In the genomic region with DNA sequence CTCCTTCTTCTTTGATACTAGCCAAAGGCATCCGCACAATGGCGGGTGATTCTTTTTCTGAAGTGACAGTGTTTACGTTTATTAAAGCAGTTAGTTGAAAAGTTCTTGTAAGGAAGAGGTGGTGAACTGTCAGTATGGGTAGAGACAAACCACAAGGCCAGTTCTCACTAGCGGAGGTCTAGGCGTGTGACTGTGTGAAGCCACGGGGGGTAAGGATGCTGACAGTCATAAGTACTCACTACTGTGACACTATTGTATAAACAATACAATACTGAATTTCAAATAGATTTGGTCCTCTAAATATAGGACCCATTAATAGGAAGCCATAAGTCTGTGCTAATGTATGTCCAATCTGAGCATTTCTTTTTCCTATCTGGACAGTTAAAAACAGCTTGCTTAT, we compare ENCODE assay signal across 23 mouse cellular contexts.
DNase-seq lines count a peak whose midpoint lies in the region; ATAC-seq and TF ChIP-seq lines count a peak whose summit lies in the region.
"Had no signal": no experiment of that assay in that cellular context is flagged by ENCODE, and none has a peak within 500 bp of the region (broad histone marks: within the 10 kb centered on the region; RNA-seq: fewer than 3 reads in every experiment).

No protein-coding gene starts in this region.

- no peak overlapping the region for H3K4me3 ChIP-seq in heart, embryonic 13.5 days
- no peak overlapping the region for H3K4me3 ChIP-seq in heart, embryonic 16.5 days (ENCODE audit: low read length)
- no peak overlapping the region for H3K4me3 ChIP-seq in lung, embryonic 14.5 days (ENCODE audit: low read depth, low read length)
- H3K4me3 ChIP-seq in intestine, embryonic 16.5 days (ENCODE audit: low read length), result no peak overlapping the region
- H3K4me3 ChIP-seq: forebrain, embryonic 10.5 days; forebrain, embryonic 13.5 days; heart, embryonic 10.5 days; hindbrain, embryonic 12.5 days; hindbrain, embryonic 15.5 days had no signal

- peaks cover 55% of the 10 kb centered on the region for H3K4me1 ChIP-seq in heart, embryonic 13.5 days
- H3K4me1 ChIP-seq in heart, embryonic 16.5 days (ENCODE audit: control insufficient read depth, insufficient read depth, low read length), result peaks cover 29% of the 10 kb centered on the region
- H3K4me1 ChIP-seq in lung, embryonic 14.5 days (ENCODE audit: insufficient read depth), result no peaks in the 10 kb centered on the region
- H3K4me1 ChIP-seq in intestine, embryonic 16.5 days (ENCODE audit: control insufficient read depth, insufficient read depth, low read length), result peaks cover 3% of the 10 kb centered on the region
- H3K4me1 ChIP-seq: hindbrain, embryonic 15.5 days had no signal

- H3K27ac ChIP-seq in heart, embryonic 13.5 days (replicated peaks), result peak overlapping the region; percentile 62
- peak overlapping the region; percentile 11 for H3K27ac ChIP-seq in heart, embryonic 16.5 days (ENCODE audit: low read length)
- no peak overlapping the region for H3K27ac ChIP-seq in lung, embryonic 14.5 days (ENCODE audit: low read depth)
- H3K27ac ChIP-seq in intestine, embryonic 16.5 days (ENCODE audit: low read length), result no peak overlapping the region
- H3K27ac ChIP-seq: forebrain, embryonic 10.5 days; forebrain, embryonic 13.5 days; heart, embryonic 10.5 days; hindbrain, embryonic 12.5 days; hindbrain, embryonic 15.5 days had no signal

- TF ChIP-seq CTCF in lung, embryonic 14.5 days (IDR thresholded peaks at IDR 0.05; ENCODE audit: low read depth), result no peak

- no peak for ATAC-seq in heart, embryonic 13.5 days (ENCODE audit: extremely low read depth, insufficient number of reproducible peaks, low FRiP score, low TSS enrichment)
- ATAC-seq in heart, embryonic 16.5 days (replicated peaks; ENCODE audit: extremely low read depth, insufficient read depth, low FRiP score), result no peak
- ATAC-seq in lung, embryonic 14.5 days (ENCODE audit: insufficient read depth), result peak; percentile 58; the same call in 1 of the 2 replicates
- 0 out of 2 replicates have a peak, but pooled peaks have one; percentile 31 for ATAC-seq in intestine, embryonic 16.5 days
- ATAC-seq: forebrain, embryonic 13.5 days; forebrain, embryonic 16.5 days; Patski had no signal

- H3K36me3 ChIP-seq in heart, embryonic 13.5 days, result no peaks in the 10 kb centered on the region
- H3K36me3 ChIP-seq in heart, embryonic 16.5 days (ENCODE audit: control insufficient read depth, insufficient read depth), result no peaks in the 10 kb centered on the region
- no peaks in the 10 kb centered on the region for H3K36me3 ChIP-seq in lung, embryonic 14.5 days (ENCODE audit: insufficient read depth)
- H3K36me3 ChIP-seq in intestine, embryonic 16.5 days (ENCODE audit: control insufficient read depth, insufficient read depth, low read length), result no peaks in the 10 kb centered on the region
- H3K36me3 ChIP-seq: forebrain, embryonic 10.5 days; G1E; heart, embryonic 10.5 days; hindbrain, embryonic 12.5 days; hindbrain, embryonic 15.5 days had no signal

- WGBS in heart, embryonic 13.5 days, result 62% methylated on average over 6 of the region's 6 CpGs
- 69% methylated on average over 6 of the region's 6 CpGs for WGBS in heart, embryonic 16.5 days
- 34% methylated on average over 6 of the region's 6 CpGs for WGBS in lung, embryonic 14.5 days
- 55% methylated on average over 6 of the region's 6 CpGs for WGBS in intestine, embryonic 16.5 days

- no peaks in the 10 kb centered on the region for H3K9me3 ChIP-seq in heart, embryonic 13.5 days
- H3K9me3 ChIP-seq in heart, embryonic 16.5 days (replicated peaks; ENCODE audit: control insufficient read depth, low read length), result no peaks in the 10 kb centered on the region
- no peaks in the 10 kb centered on the region for H3K9me3 ChIP-seq in lung, embryonic 14.5 days (ENCODE audit: low read depth, low read length)
- H3K9me3 ChIP-seq in intestine, embryonic 16.5 days (ENCODE audit: control insufficient read depth, low read length), result no peaks in the 10 kb centered on the region
- H3K9me3 ChIP-seq: forebrain, embryonic 10.5 days; forebrain, embryonic 13.5 days; heart, embryonic 10.5 days; hindbrain, embryonic 12.5 days; hindbrain, embryonic 15.5 days had no signal

- intact Hi-C loops in heart, postnatal 14 days (cut with DNase I), result no loop called here

- H3K27me3 ChIP-seq in heart, embryonic 13.5 days (replicated peaks), result no peaks in the 10 kb centered on the region
- no peaks in the 10 kb centered on the region for H3K27me3 ChIP-seq in heart, embryonic 16.5 days (ENCODE audit: control insufficient read depth, insufficient read depth, low read length)
- no peaks in the 10 kb centered on the region for H3K27me3 ChIP-seq in lung, embryonic 14.5 days (ENCODE audit: insufficient read depth, low read length)
- no peaks in the 10 kb centered on the region for H3K27me3 ChIP-seq in intestine, embryonic 16.5 days (replicated peaks; ENCODE audit: control insufficient read depth, insufficient read depth, low read length)
- H3K27me3 ChIP-seq: forebrain, embryonic 13.5 days; hindbrain, embryonic 12.5 days; hindbrain, embryonic 15.5 days; Patski had no signal

- no peak for DNase-seq in heart, adult 8-10 months (ENCODE audit: low spot score)
- DNase-seq in heart, postnatal 14 days, result no peak
- peak; percentile 50 for DNase-seq in lung, embryonic 14.5 days
- DNase-seq in lung, postnatal 36 days, result no peak
- DNase-seq: adrenal gland, postnatal 10 days; adrenal gland, postnatal 36 days; B cell, adult 2 months; cerebellum, adult 18-20 months; cerebellum, adult 9-10 months; cerebellum, postnatal 14 days; gastrocnemius, postnatal 14 days; heart, adult 11 months had no signal

- no peak overlapping the region for H3K4me2 ChIP-seq in heart, embryonic 13.5 days
- H3K4me2 ChIP-seq in heart, embryonic 16.5 days (ENCODE audit: low read depth, low read length), result no peak overlapping the region
- H3K4me2 ChIP-seq in lung, embryonic 14.5 days, result no peak overlapping the region
- no peak overlapping the region for H3K4me2 ChIP-seq in intestine, embryonic 16.5 days (ENCODE audit: low read depth, low read length)
- H3K4me2 ChIP-seq: forebrain, embryonic 13.5 days; hindbrain, embryonic 12.5 days; hindbrain, embryonic 15.5 days had no signal

- H3K9ac ChIP-seq in heart, embryonic 13.5 days, result no peak overlapping the region
- H3K9ac ChIP-seq in heart, embryonic 16.5 days (ENCODE audit: low read length), result no peak overlapping the region
- H3K9ac ChIP-seq in lung, embryonic 14.5 days, result no peak overlapping the region
- H3K9ac ChIP-seq in intestine, embryonic 16.5 days (ENCODE audit: low read depth, low read length), result no peak overlapping the region
- H3K9ac ChIP-seq: forebrain, embryonic 13.5 days; hindbrain, embryonic 12.5 days; hindbrain, embryonic 15.5 days had no signal

Comparison
In these comparisons a context has a peak if more than half of its experiments do, and no peak if none do; other contexts are left out.
1. ATAC-seq: peak in lung, embryonic 14.5 days (single experiment) and intestine, embryonic 16.5 days (single experiment); none in heart, embryonic 13.5 days (single experiment) and heart, embryonic 16.5 days (single experiment).
2. H3K27ac ChIP-seq: peak in heart, embryonic 13.5 days (single experiment) and heart, embryonic 16.5 days (single experiment); none in lung, embryonic 14.5 days (single experiment) and intestine, embryonic 16.5 days (single experiment).